Mouse (Mus musculus) small intestine, adult 2 months (tissue): ENCODE measurements around the gene Tle4.

Experiments used
- CTCF ChIP-seq: fragments of 200-500 bp; IDR thresholded peaks from 2 replicates; pipeline ENCODE4 v1.5.1; 2012; ENCODE audit warnings: low read depth, mild to moderate bottlenecking, control low read depth, inconsistent platforms, low read length, moderate library complexity, mixed read lengths; ENCODE audit not compliant: insufficient replicate concordance, insufficient read length; ENCODE audit errors: extremely low read depth
- POLR2A ChIP-seq: fragments of 200-500 bp; IDR thresholded peaks from 2 replicates; pipeline ENCODE4 v1.6.1; 2012; ENCODE audit warnings: low read depth, mild to moderate bottlenecking, control low read depth, inconsistent platforms, low read length, moderate library complexity

- TF ChIP-seq CTCF (no peak), POLR2A (no peak)
Observed at GRCm38 (mm10) chr19:14469325-14469724, 128.5 kb downstream of the Tle4 start.
